Mouse (Mus musculus): ENCODE measurements around the gene Ttc17. TPM values are rescaled to one million over a fixed set of nuclear protein-coding genes. Genes with fewer than 3 reads are reported as not detected.
"Not testable (repeated sequence)": the region's sequence is repeated elsewhere in the genome, so short reads cannot be mapped to it uniquely, and the experiment has no call there.

Gene Ttc17
- total RNA-seq, 2 experiments from 2014 or later: 31.1 to 33.3 TPM

DNA sequence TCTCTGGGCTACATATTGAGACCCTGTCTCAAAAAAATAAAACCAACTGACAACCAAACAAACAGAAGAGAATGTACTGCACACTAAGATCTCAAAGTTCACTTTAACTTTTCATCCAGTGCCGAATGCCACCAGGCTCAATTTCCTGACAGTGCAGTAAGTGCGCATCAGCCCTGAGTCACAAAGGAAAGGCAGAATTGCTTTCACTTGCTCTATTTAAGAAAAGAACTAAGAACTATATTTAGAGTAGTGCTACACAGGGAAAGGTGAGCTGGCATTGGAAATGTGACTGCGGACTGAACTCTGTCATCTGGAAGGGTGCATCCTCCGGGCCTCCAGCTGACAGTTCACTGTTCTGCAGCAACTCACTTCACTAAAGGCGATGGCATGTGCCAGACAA is 18.6 kb downstream of the Ttc17 start:
- intact Hi-C loops (cut with DNase I): no loop called here
- no peak for DNase-seq (ENCODE audit: low spot score in 2 of 2)

DNA sequence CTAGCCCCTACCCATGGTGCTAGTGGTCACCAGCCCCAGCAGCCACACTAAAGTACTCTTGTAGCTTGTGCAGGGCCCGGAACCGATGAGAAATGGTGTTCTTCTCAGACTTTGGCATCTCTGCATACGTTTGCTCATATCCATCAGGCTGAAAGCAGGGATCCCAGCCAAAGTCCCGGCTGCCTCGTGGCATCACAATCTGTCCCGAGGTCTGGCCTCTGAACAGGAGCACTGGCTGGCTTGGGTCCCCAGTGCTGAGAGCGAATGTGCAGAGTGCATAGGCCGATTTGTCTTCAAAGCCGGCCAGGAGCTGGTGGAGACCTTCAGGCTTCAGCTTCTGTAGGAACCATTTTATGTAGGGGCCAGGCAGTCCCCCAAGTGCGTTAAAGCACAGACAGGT is 22.0 kb downstream of the Ttc17 start:
- intact Hi-C loops (cut with DNase I); DNase-seq (ENCODE audit: low spot score in 2 of 2): not testable (repeated sequence)

DNA sequence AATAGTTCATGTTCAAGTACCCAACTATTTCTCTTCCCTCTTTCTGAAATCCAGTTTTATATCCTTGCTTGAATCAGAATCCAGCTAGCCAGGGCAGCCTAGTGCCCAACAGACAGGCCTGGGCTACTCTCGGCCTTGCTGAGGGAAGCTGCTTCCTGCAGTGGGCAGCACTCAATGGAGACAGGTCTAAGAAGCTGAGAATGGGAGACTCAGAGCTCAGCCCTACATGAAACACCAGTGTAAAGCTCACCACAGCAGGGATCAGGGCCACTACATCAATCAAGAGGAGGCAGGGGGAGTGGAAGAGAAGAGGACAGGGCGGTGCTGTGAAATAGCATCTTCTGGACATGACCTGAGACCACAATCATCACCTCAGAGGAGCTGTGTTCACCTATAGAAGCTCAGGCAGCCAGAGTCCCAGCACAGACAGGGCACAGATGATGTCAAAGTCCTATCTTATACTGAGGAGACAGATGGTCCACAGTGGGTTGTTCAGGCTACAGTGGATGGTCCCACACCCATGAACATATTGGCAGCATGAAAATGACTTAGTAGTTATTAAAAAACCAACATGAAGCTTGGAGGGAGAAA is 25.3 kb downstream of the Ttc17 start:
- intact Hi-C loops (cut with DNase I): no loop called here
- no peak for DNase-seq (ENCODE audit: low spot score in 2 of 2)

DNA sequence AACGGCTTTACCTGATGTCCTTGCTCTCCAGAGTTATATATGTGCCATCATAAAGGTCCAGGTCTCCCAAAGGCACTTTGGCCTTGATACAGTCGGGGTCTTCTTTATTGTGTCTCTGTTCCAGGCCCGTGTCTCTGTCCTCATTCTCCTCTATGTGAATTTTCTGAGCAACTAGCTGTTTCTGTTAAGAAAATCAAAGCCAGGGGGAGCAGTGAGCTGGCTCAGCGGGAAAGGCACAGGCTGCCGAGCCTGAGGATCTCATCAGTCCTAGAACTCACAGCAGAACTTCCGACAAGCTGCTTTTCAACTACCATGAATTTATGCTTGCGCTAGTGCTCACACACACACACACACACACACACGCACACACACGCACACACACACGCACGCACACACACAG is 27.8 kb downstream of the Ttc17 start:
- no peak for DNase-seq (ENCODE audit: low spot score in 2 of 2)
- intact Hi-C loops (cut with DNase I): loop anchor here (5.0 kb wide), 1 partner anchor 39 kb away; no protein-coding TSS in a partner anchor

DNA sequence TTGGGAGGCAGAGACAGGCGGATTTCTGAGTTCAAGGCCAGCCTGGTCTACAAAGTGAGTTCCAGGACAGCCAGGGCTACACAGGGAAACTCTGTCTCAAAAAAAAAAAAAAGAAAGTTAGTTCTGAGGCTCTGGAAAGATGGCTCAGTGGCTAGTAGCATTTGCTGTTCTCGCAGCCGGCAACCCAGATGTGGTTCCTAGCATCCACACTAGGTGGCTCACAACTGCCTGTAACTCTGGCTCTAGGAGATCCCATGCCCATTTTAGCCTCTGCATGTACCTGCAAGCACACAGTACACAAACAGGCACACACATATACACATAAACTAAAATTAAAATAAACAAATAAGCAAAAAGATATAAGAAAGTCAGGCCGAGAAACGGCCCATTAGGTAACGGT is 35.4 kb downstream of the Ttc17 start:
- intact Hi-C loops (cut with DNase I): no loop called here
- DNase-seq (ENCODE audit: low spot score in 2 of 2): peak; percentile 11 to 47

DNA sequence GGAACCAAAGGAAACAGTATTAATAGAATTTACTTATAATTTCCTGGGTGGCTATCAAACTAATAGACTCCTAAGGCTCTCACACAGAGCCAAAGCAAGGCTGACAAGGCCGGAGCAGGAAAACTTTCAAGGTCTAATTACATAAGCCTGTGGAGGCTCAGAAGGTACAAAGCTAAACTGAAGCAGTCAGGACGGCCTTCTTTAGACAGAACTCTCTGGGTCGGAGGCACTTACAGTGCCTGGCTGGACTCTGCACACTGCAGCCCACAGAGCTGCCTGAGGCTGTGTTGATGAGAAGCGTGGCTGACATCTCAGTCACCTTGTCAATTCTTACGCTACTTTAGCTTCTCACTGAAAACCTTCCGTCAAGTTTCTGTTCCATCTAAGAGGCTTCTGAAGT is 42.7 kb downstream of the Ttc17 start:
- intact Hi-C loops (cut with DNase I): no loop called here
- DNase-seq (ENCODE audit: low spot score in 2 of 2): no peak

DNA sequence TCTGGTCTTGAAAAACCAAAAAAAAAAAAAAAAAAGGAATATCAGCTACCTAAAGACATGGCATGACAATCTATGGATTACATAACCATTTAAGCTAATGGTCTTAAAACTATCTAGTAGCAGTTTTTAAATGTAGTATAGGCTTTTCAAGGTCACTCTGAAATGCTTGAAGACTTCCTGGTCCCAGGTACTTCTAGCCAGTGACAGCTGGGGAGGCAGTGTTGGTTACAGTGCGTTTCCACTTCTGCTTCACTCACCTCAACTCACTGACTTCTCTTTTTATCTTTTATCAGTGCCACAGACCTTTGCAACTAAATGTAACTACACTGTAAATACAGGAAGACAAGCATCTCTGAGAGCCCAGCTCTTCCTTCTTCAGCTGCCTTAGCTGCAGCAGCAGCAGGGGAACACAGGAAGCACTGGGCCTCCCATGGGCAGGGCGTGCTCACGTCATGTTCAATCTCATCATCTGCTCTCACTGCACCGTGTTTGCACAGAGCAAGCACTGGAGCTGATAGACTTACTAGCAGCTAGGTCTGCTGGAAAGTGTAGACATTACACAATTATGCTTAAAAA is 46.0 kb downstream of the Ttc17 start:
- intact Hi-C loops (cut with DNase I): no loop called here
- DNase-seq (ENCODE audit: low spot score in 2 of 2): no peak

DNA sequence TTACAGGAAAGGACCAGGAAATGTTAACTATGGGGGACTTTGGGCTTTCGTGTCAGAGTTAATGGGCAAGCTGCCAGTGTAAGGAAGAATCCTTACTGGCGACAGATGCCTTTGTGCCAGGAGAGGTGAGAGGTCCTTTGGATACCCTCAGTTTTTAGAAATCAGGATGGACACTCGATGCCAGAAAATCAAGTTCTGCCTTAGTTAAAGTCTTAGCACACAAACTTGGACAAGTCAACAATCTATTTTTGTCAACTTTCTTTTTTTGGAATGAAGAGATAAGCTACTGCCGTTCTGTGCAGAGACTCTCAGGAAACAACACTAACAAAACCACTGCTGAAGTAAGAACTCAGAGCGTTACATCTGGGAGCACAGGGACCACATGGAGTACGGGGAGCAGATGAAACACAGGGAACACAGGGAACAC is 58.3 kb downstream of the Ttc17 start:
- intact Hi-C loops (cut with DNase I): no loop called here

DNA sequence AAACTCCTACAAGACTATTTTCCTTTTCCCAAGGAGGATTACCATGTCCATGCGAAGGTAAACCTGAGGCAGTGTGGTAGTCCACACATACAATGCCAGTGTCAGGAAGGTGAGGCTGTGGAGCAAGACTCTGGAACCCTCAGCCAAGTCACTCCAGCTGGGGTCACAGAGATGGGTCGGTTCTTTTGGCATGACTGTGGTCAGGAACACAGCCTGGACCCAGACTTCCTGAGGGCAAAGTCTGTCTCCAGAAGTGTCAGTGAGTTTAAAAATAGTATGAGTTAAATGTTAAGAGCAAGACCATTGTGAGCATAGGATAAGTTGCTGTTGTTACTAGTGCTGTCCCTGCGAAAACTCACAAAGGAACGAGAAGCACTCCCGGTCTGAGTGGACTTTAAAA is 59.7 kb downstream of the Ttc17 start:
- intact Hi-C loops (cut with DNase I): no loop called here

More for the DNA sequence above, 58.3 kb downstream of the Ttc17 start:
- DNase-seq (ENCODE audit: low spot score in 2 of 2): no peak

DNA sequence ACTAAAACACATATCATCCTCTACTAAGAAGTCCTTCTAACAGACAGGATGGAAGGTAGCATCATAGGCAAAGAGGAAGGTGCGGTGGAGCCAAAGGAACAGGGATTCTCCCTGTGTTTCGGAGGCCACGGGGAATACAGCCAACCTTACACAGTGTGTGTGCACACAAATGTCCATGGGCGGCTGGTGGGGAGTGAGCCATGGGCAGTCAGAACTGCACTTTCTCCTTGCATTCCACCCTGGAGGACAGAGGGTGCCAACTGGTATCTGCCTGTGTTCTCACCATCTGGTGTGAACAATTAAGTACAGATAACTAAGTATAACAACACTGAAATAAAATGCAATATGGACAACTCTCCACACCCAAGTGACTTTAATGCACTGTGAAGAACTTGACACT is 61.9 kb downstream of the Ttc17 start:
- no peak for DNase-seq (ENCODE audit: low spot score in 2 of 2)
- intact Hi-C loops (cut with DNase I): no loop called here

More for the DNA sequence above, 59.7 kb downstream of the Ttc17 start:
- DNase-seq (ENCODE audit: low spot score in 2 of 2): no peak

DNA sequence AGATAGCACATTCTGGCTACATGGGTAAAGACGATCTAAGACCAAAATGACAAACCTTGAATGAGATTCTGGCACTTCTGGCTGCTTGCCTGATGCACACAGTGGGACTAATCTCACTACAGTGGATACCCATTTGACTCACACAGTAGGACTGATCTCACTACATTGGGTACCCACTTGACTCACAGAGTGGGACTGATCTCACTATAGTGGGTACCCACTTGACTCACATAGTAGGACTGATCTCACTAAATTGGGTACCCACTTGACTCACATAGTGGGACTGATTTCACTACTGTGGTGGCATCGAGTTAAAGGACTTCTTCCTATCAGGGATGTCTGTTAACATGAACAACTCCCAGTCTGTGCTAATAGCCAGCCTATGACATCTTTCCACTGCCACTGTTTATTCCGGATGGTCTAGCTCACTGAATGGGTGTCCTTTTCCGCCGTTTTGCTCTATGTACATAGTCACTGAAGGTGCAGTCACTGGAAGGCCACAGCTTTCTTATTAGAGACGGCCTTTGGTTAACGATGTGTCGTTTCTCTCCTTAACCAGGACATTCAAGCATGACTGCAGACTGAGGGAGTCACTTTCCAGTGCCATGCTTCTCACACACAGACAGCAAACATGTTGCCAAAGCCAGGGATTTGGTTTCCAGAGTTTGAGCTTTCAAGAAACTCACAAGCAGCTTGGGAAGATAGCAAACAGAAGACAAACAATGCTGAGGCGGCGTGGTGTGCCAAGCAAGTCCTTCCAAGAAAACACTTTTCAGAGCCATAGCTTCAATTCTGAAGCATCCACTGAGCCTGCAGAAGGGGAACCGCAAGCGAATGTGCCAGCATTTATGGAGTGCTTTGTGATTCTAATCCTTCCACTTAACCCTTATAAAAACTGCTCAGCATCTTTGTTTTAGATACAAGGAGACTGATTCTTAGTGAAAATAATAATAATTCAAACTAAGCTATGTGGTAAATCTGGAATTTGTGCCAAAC is 62.9 kb downstream of the Ttc17 start:
- intact Hi-C loops (cut with DNase I): no loop called here
- DNase-seq (ENCODE audit: low spot score in 2 of 2): no peak

DNA sequence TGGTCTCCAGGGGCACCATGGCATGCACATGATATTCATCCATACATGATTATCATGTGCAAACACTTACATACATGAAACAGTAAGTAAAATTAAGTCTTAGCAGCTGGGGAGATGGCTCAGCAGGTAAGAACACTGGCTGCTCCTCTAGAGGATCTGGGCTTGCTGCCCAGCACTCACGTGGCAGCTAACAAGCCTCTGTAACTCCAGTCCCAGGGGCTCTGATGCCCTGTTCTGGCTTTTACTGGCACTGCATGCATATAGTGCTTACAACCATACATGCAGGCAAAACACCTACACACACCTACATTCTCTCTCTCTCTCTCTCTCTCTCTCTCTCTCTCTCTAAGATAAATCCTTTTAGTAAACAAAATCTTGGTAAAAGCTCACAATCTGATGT is 65.7 kb downstream of the Ttc17 start:
- intact Hi-C loops (cut with DNase I): no loop called here
- DNase-seq (ENCODE audit: low spot score in 2 of 2): no peak

DNA sequence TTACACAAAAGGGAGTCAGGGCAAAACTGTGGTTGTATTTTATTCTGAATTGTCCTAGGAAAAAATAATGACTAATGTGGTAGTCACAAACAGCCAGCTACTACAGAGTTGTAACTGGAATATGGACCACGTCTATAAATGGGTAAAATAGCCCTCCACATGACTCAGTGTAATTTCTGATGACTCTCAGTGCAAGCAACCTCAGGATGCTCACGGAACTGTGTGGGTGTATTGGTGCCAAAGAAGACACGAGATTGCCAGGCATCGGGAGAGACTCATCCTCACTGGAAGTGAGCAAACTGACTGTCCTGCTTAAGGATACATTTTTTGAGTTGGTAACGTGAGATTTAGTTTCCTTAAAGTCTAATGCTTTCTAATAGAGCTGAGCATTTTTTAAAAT is 67.0 kb downstream of the Ttc17 start:
- intact Hi-C loops (cut with DNase I): no loop called here
- no peak for DNase-seq (ENCODE audit: low spot score in 2 of 2)

DNA sequence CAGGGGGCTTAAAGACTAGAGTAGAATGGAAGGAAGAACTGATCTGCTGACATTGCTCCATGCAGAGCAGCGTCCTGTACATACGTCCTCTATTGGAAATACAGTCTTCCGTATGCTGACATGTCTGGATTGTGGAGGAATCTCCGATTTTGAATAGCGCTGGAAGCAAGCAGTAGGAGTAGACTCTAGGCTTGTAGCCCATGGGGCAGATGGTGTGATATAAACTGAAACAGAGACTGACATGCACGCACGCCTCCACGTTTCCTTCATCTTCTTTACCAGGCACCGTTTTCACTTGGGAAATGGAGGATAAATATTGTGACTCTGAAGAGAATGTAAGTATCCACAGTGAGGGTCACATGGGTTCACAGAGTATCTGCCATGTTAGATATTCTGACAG is 70.2 kb downstream of the Ttc17 start:
- DNase-seq (ENCODE audit: low spot score in 2 of 2): peak; percentile 74 to 83
- intact Hi-C loops (cut with DNase I): no loop called here

DNA sequence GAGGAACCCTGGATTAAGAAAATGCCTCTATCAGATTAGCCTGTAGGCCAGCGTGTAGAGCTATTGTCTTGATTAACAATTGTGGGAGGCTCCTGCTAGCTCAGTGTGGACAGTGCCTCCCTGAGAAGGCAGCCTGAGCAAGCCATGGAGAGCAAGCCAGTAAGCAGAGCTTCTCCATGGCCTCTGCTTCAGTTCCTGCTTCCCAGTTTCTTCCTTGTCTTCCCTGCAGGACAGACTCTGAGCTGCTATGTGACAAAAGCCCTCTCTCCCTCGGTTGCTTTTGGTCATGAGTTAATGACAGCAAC is 71.8 kb downstream of the Ttc17 start:
- no peak for DNase-seq (ENCODE audit: low spot score in 2 of 2)
- intact Hi-C loops (cut with DNase I): no loop called here

DNA sequence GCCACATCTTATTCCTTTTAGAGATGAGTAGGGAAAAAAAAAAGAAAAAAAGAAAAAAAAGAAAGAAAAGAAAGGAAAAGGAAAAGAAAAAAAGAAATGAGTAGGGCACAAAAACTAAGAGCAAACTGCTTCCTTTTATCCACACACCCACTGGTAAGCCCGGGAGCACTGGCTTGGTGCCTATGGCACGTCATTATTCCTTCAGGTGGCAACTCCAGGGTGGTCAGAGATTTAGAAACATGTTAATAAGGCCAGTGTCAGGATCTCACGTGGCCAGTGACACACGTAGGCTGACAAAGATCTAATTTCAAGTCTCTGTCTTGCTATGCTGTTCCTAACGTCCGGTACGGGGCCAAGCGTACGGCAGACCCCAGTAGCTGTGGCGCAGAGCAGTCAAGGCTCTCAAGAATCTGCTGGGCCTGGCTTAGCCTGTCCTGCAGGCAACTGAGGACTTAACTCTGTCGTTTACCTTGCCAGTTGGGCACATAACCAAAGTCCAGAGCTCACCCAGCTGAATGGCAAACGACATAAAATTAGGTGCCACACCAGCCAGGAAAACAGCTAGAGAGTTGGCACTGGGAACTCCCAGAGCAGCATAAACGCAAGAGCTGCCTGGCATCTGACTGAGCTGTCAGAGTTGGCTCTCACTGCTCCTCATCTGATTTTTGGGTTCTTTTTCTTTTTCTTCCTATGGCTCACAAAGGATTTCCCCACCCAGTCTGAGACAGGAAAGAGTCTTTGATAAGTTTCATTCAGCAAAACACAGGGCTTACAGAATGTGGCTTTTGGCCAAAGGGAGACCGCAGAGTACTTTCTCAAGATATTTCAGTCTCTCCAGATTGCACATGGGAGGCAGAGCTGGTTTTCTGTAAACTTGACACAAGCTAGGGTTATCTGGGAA is 72.4 kb downstream of the Ttc17 start:
- DNase-seq (ENCODE audit: low spot score in 2 of 2): peak in 1 of 2 experiments; percentile 14
- intact Hi-C loops (cut with DNase I): no loop called here

DNA sequence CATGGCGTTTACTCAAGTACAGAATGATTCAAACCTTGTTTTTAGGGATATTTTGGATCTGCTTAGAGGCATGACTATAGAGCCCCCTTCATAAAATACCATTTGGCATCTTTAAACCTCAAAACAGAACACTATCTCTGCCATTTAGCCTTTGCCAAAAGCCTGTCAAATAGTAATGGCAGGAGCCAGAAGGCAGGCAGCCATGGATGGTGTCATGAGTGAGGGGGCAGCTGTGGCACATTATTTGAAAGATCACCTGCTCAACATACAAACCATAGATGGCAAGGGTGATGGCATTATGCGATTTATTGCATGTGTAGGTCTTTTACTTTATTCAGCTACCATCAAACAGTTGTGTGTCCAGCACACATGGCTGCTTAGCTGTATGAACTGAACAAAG is 73.4 kb downstream of the Ttc17 start:
- no peak for DNase-seq (ENCODE audit: low spot score in 2 of 2)
- intact Hi-C loops (cut with DNase I): no loop called here

DNA sequence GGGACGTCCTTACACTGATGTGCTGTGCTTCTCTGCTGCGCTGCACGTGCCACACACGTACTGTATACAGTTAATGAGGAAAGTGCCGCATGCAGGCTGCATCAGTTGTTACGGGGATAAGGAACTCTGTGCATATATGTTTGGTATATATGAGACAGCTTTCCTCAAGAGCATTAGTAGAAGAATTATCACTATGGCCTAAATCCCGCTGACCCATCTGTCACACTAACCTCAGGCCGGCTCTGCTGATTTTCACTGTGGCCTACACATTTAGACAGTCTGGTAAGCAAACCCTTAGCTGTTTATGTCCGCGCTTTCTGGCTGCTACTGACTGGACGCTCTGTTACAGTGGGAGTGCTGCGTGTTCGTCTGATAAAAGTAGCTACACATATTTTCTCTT is 77.2 kb downstream of the Ttc17 start:
- intact Hi-C loops (cut with DNase I): no loop called here
- DNase-seq (ENCODE audit: low spot score in 2 of 2): no peak

DNA sequence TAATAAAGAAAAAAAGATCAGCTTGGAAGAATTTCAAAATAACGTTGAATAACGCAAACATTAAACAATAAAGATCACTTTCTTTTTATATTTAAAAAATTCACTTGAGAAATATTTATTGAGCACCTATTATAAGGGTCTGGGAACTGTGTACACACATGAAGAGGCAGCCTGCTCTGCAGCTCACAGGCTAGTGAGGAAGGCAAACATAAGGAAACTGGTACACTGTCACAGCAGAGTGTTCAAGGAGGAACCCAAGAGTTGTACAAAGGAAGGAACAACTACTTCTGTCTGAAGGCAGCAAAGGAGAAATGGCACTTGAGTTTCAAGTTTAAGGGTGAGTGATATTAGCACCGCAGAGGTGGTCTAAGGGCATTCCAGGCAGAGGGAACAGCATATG is 78.7 kb downstream of the Ttc17 start:
- DNase-seq (ENCODE audit: low spot score in 2 of 2): no peak
- intact Hi-C loops (cut with DNase I): no loop called here

DNA sequence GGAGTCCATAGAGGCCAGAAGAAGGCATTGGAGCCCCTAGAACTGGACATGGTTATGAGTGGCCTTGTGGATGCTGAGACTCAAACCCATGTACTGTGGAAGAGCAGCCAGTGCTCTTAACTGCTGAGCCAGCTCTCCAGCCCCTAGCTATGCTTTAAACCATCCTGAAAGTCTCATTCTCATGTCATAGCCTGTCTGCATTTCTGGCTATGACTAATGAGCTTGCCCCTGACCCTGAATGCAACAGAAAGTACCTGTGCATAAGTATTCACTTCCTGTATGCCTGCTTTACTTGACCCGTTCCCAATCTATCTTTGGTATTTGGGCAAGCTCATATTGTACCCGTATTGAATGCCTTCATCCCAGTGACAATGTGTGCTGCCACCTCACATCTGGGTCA is 86.7 kb downstream of the Ttc17 start:
- no peak for DNase-seq (ENCODE audit: low spot score in 2 of 2)
- intact Hi-C loops (cut with DNase I): no loop called here

Measured in left cerebral cortex, postnatal 14 days (tissue).